Mouse (Mus musculus): ENCODE measurements at regions not wholly inside any gene's neighbourhood (a gene's known extent, or its start where the extent isn't known, plus 50 kb on each side); places are given as distances from the start of the nearest gene placed in this dataset.

DNA sequence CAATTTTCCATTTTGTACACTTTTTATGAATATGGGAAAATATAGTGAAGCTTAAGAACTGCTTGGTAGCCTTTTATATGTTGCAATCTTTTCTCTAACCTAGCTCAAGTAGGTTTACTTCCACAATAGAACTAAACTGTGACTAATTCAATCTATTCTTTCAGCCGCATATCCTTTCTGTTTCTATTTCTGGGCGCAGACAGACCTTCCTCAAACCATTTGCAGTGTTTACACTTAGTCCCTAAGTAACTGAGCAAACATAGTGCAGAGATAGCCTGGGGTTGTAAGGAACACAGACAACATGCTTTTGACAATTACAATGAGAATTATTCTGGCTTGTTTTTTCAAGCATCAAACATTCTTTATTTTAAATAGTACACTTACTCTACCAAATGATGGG, 3435.1 kb upstream of the Gm7489 start:
- TF ChIP-seq ZNF384 (IDR thresholded peaks at IDR 0.05; ENCODE audit: low read depth, low read length) (no peak), MAFK (IDR thresholded peaks at IDR 0.05; ENCODE audit: insufficient read depth, low read depth, low read length) (no peak), CHD2 (IDR thresholded peaks at IDR 0.05; ENCODE audit: low read depth, low read length) (no peak), HCFC1 (IDR thresholded peaks at IDR 0.05; ENCODE audit: borderline replicate concordance, insufficient read depth, low read length) (no peak)
